Mouse (Mus musculus) liver, adult 2 months (tissue): Measurements from ENCODE around the gene Osgep.

Source experiments
- CTCF ChIP-seq: fragments of 200-500 bp; IDR thresholded peaks from 2 replicates; pipeline ENCODE4 v1.5.1; 2011; ENCODE audit warnings: low read depth, low read length, control low read depth
- POLR2A ChIP-seq: fragments of 200-500 bp; IDR thresholded peaks from 2 replicates; pipeline ENCODE4 v1.6.1; 2011; ENCODE audit warnings: low read length, control low read depth; ENCODE audit not compliant: insufficient read depth; ENCODE audit errors: extremely low read depth

DNA sequence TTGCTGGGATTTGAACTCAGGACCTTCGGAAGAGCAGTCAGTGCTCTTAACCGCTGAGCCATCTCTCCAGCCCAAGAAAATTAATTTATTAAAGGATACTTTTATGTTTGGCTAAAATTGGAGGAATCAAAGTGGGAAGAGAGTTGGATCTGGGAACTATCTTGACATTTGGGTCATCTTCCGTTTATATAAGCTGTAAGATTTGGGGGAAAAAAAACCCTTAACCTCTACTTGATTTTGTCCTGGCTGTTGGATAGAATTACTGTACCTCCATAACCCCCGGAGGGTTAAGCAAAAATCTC lies 19.9 kb downstream of the Osgep start:
- TF ChIP-seq CTCF (no peak), POLR2A (no peak)
